In genomic region chr17:24638840-24639239, GRCm38 (mm10) we compare ENCODE assay signal across 9 mouse cellular contexts. TPM values are rescaled to one million over a fixed set of nuclear protein-coding genes. Genes with fewer than 3 reads are reported as not detected.
DNase-seq lines count a peak whose midpoint lies in the region; ATAC-seq and TF ChIP-seq lines count a peak whose summit lies in the region.
"Had no signal": no experiment of that assay in that cellular context is flagged by ENCODE, and none has a peak within 500 bp of the region (broad histone marks: within the 10 kb centered on the region; RNA-seq: fewer than 3 reads in every experiment).

No protein-coding gene starts in this region.

- WGBS in midbrain, embryonic 10.5 days, result 79% methylated on average over 9 of the region's 9 CpGs
- 76% methylated on average over 9 of the region's 9 CpGs for WGBS in midbrain, embryonic 16.5 days
- 69% methylated on average over 9 of the region's 9 CpGs for WGBS in hindbrain, embryonic 13.5 days
- WGBS in limb, embryonic 14.5 days, result 33% methylated on average over 9 of the region's 9 CpGs

- H3K9me3 ChIP-seq in midbrain, embryonic 10.5 days (replicated peaks), result no peaks in the 10 kb centered on the region
- no peaks in the 10 kb centered on the region for H3K9me3 ChIP-seq in midbrain, embryonic 16.5 days (replicated peaks; ENCODE audit: control insufficient read depth, low read length, poor library complexity, severe bottlenecking)
- H3K9me3 ChIP-seq in hindbrain, embryonic 13.5 days, result no peaks in the 10 kb centered on the region
- no peaks in the 10 kb centered on the region for H3K9me3 ChIP-seq in limb, embryonic 14.5 days (ENCODE audit: control insufficient read depth, low read length)
- H3K9me3 ChIP-seq: liver, embryonic 15.5 days had no signal

- no peak for ATAC-seq in midbrain, embryonic 16.5 days
- ATAC-seq in hindbrain, embryonic 13.5 days (ENCODE audit: low FRiP score), result no peak
- peak; percentile 57; the same call in 1 of the 2 replicates for ATAC-seq in limb, embryonic 14.5 days (ENCODE audit: low FRiP score, low read depth)
- no peak for ATAC-seq in erythroblast, adult 5-6 weeks (replicated peaks; ENCODE audit: low FRiP score, poor library complexity, severe bottlenecking)

- peaks cover 25% of the 10 kb centered on the region; the same call in 1 of the 2 replicates for H3K36me3 ChIP-seq in midbrain, embryonic 10.5 days
- H3K36me3 ChIP-seq in midbrain, embryonic 16.5 days (ENCODE audit: control insufficient read depth, insufficient read depth, low read length), result 0 out of 2 replicates have a peak, but pooled peaks cover 8% of the 10 kb centered on the region
- H3K36me3 ChIP-seq in hindbrain, embryonic 13.5 days, result peaks cover 20% of the 10 kb centered on the region
- peaks cover 41% of the 10 kb centered on the region for H3K36me3 ChIP-seq in limb, embryonic 14.5 days (ENCODE audit: control insufficient read depth, insufficient read depth, low read length)
- H3K36me3 ChIP-seq: liver, embryonic 15.5 days had no signal

- H3K4me2 ChIP-seq in midbrain, embryonic 16.5 days (ENCODE audit: low read length), result no peak overlapping the region
- H3K4me2 ChIP-seq in hindbrain, embryonic 13.5 days, result no peak overlapping the region
- H3K4me2 ChIP-seq in limb, embryonic 14.5 days (replicated peaks; ENCODE audit: low read depth, low read length, severe bottlenecking), result peak overlapping the region; percentile 39; the same call in 1 of the 2 replicates
- H3K4me2 ChIP-seq: liver, embryonic 15.5 days had no signal

- H3K4me1 ChIP-seq in midbrain, embryonic 10.5 days, result peaks cover 19% of the 10 kb centered on the region
- no peaks in the 10 kb centered on the region for H3K4me1 ChIP-seq in midbrain, embryonic 16.5 days (ENCODE audit: control insufficient read depth, insufficient read depth, low read length)
- H3K4me1 ChIP-seq in hindbrain, embryonic 13.5 days (replicated peaks), result peaks cover 4% of the 10 kb centered on the region; the same call in 1 of the 2 replicates
- H3K4me1 ChIP-seq in limb, embryonic 14.5 days (ENCODE audit: control insufficient read depth, insufficient read depth, low read length), result peaks cover 29% of the 10 kb centered on the region

- no peak for TF ChIP-seq POLR2A in limb, embryonic 14.5 days (IDR thresholded peaks at IDR 0.05; ENCODE audit: borderline replicate concordance, extremely low read depth, insufficient read depth, insufficient read length)

- H3K27me3 ChIP-seq in midbrain, embryonic 10.5 days (ENCODE audit: low read depth, poor library complexity, severe bottlenecking), result no peaks in the 10 kb centered on the region
- no peaks in the 10 kb centered on the region for H3K27me3 ChIP-seq in midbrain, embryonic 16.5 days (ENCODE audit: control insufficient read depth, insufficient read depth, low read depth, low read length)
- H3K27me3 ChIP-seq in hindbrain, embryonic 13.5 days, result no peaks in the 10 kb centered on the region
- H3K27me3 ChIP-seq in limb, embryonic 14.5 days (ENCODE audit: control insufficient read depth, insufficient read depth, low read length), result no peaks in the 10 kb centered on the region
- H3K27me3 ChIP-seq: liver, embryonic 15.5 days had no signal

- H3K9ac ChIP-seq in midbrain, embryonic 16.5 days (ENCODE audit: low read depth, low read length), result no peak overlapping the region
- no peak overlapping the region for H3K9ac ChIP-seq in hindbrain, embryonic 13.5 days
- peak overlapping the region; percentile 45; the same call in 1 of the 2 replicates for H3K9ac ChIP-seq in limb, embryonic 14.5 days (ENCODE audit: low read depth, low read length, severe bottlenecking)
- H3K9ac ChIP-seq: liver, embryonic 15.5 days had no signal

- no peak overlapping the region for H3K4me3 ChIP-seq in midbrain, embryonic 10.5 days
- H3K4me3 ChIP-seq in midbrain, embryonic 16.5 days (ENCODE audit: low read depth, low read length), result no peak overlapping the region
- no peak overlapping the region for H3K4me3 ChIP-seq in hindbrain, embryonic 13.5 days
- H3K4me3 ChIP-seq in limb, embryonic 14.5 days (replicated peaks; ENCODE audit: low read length), result no peak overlapping the region
- H3K4me3 ChIP-seq: liver, embryonic 15.5 days had no signal

- no peak for DNase-seq in midbrain, embryonic 10.5 days (ENCODE audit: low spot score)
- DNase-seq in limb, embryonic 14.5 days (ENCODE audit: low spot score), result peak; percentile 39
- peak; percentile 84 for DNase-seq in testis, postnatal 10 days (ENCODE audit: low spot score)
- no peak for DNase-seq in embryo, embryonic 9.5 days (ENCODE audit: extremely low spot score)
- DNase-seq in frontal cortex, postnatal 10 days (ENCODE audit: low spot score in 2 of 2), result no peak

- 0 out of 2 replicates have a peak overlapping the region, but pooled peaks have one; percentile 47 for H3K27ac ChIP-seq in midbrain, embryonic 10.5 days (replicated peaks)
- no peak overlapping the region for H3K27ac ChIP-seq in midbrain, embryonic 16.5 days (ENCODE audit: low read length)
- peak overlapping the region; percentile 67; the same call in 1 of the 2 replicates for H3K27ac ChIP-seq in hindbrain, embryonic 13.5 days
- H3K27ac ChIP-seq in limb, embryonic 14.5 days (replicated peaks; ENCODE audit: low read depth, low read length), result peak overlapping the region; percentile 94
- H3K27ac ChIP-seq: liver, embryonic 15.5 days had no signal

RNA-seq across cellular contexts. Expression of gene Nthl1, which starts 6.4 kb away (rescaled TPM):
- 25.2 and 25.3 TPM in 2 replicates for polyA plus RNA-seq in midbrain, embryonic 10.5 days (2016; fragmentation: Nextera tagmentation; extraction: Ambion mirVana)
- 9.8 and 10.0 TPM in 2 replicates for polyA plus RNA-seq in midbrain, embryonic 16.5 days (2015; fragmentation: Nextera tagmentation; extraction: Ambion mirVana)
- polyA plus RNA-seq in hindbrain, embryonic 13.5 days (2015; fragmentation: Nextera tagmentation; extraction: Ambion mirVana), result 8.2 and 8.8 TPM in 2 replicates
- 28.5 and 30.0 TPM in 2 replicates for polyA plus RNA-seq in limb, embryonic 14.5 days (2012; rRNA removed)
- 17.8 and 21.5 TPM in 2 replicates for polyA plus RNA-seq in limb, embryonic 14.5 days (2014; fragmentation: Nextera tagmentation; extraction: Ambion mirVana)
- 1.0 TPM in 1 of 2 replicates, not detected in the other for total RNA-seq in erythroblast, adult 5-6 weeks (2015; ENCODE audit: low replicate concordance)
- 0.56 and 0.85 TPM in 2 replicates for total RNA-seq in erythroblast, adult 5-6 weeks (2017; ENCODE audit: low replicate concordance)

RNA-seq across cellular contexts. Expression of gene Tsc2, which starts 6.4 kb away (rescaled TPM):
- polyA plus RNA-seq in midbrain, embryonic 10.5 days (2016; fragmentation: Nextera tagmentation; extraction: Ambion mirVana), result 62.7 and 79.2 TPM in 2 replicates
- polyA plus RNA-seq in midbrain, embryonic 16.5 days (2015; fragmentation: Nextera tagmentation; extraction: Ambion mirVana), result 72.4 and 85.0 TPM in 2 replicates
- 67.9 and 76.0 TPM in 2 replicates for polyA plus RNA-seq in hindbrain, embryonic 13.5 days (2015; fragmentation: Nextera tagmentation; extraction: Ambion mirVana)
- polyA plus RNA-seq in limb, embryonic 14.5 days (2012; rRNA removed), result 162 and 199 TPM in 2 replicates
- polyA plus RNA-seq in limb, embryonic 14.5 days (2014; fragmentation: Nextera tagmentation; extraction: Ambion mirVana), result 62.9 and 70.6 TPM in 2 replicates
- 16.3 and 75.9 TPM in 2 replicates for total RNA-seq in erythroblast, adult 5-6 weeks (2015; ENCODE audit: low replicate concordance)
- total RNA-seq in erythroblast, adult 5-6 weeks (2017; ENCODE audit: low replicate concordance), result 8.6 and 9.0 TPM in 2 replicates

RNA-seq across cellular contexts. Expression of gene Slc9a3r2, which starts 11.3 kb away (rescaled TPM):
- polyA plus RNA-seq in midbrain, embryonic 10.5 days (2016; fragmentation: Nextera tagmentation; extraction: Ambion mirVana), result 30.2 and 33.2 TPM in 2 replicates
- 43.3 and 43.7 TPM in 2 replicates for polyA plus RNA-seq in midbrain, embryonic 16.5 days (2015; fragmentation: Nextera tagmentation; extraction: Ambion mirVana)
- 32.7 and 34.3 TPM in 2 replicates for polyA plus RNA-seq in hindbrain, embryonic 13.5 days (2015; fragmentation: Nextera tagmentation; extraction: Ambion mirVana)
- polyA plus RNA-seq in limb, embryonic 14.5 days (2012; rRNA removed), result 56.2 and 65.0 TPM in 2 replicates
- 60.1 and 71.5 TPM in 2 replicates for polyA plus RNA-seq in limb, embryonic 14.5 days (2014; fragmentation: Nextera tagmentation; extraction: Ambion mirVana)
- 0.38 TPM in 1 of 2 replicates, not detected in the other for total RNA-seq in erythroblast, adult 5-6 weeks (2015; ENCODE audit: low replicate concordance)
- 0.56 and 1.8 TPM in 2 replicates for total RNA-seq in erythroblast, adult 5-6 weeks (2017; ENCODE audit: low replicate concordance)

RNA-seq across cellular contexts. Expression of gene Npw, which starts 19.4 kb away (rescaled TPM):
- not detected in 2 replicates for polyA plus RNA-seq in midbrain, embryonic 10.5 days (2016; fragmentation: Nextera tagmentation; extraction: Ambion mirVana)
- polyA plus RNA-seq in midbrain, embryonic 16.5 days (2015; fragmentation: Nextera tagmentation; extraction: Ambion mirVana), result 0.36 and 0.90 TPM in 2 replicates
- not detected in 2 replicates for polyA plus RNA-seq in hindbrain, embryonic 13.5 days (2015; fragmentation: Nextera tagmentation; extraction: Ambion mirVana)
- polyA plus RNA-seq in limb, embryonic 14.5 days (2012; rRNA removed), result 0.47 and 0.58 TPM in 2 replicates
- polyA plus RNA-seq in limb, embryonic 14.5 days (2014; fragmentation: Nextera tagmentation; extraction: Ambion mirVana), result 0.33 and 0.41 TPM in 2 replicates
- total RNA-seq in erythroblast, adult 5-6 weeks (2015; ENCODE audit: low replicate concordance), result not detected in 2 replicates
- total RNA-seq in erythroblast, adult 5-6 weeks (2017; ENCODE audit: low replicate concordance), result not detected in 2 replicates

RNA-seq across cellular contexts. Expression of gene Zfp598, which starts 30.6 kb away (rescaled TPM):
- 21.7 and 24.3 TPM in 2 replicates for polyA plus RNA-seq in midbrain, embryonic 10.5 days (2016; fragmentation: Nextera tagmentation; extraction: Ambion mirVana)
- 19.7 and 20.3 TPM in 2 replicates for polyA plus RNA-seq in midbrain, embryonic 16.5 days (2015; fragmentation: Nextera tagmentation; extraction: Ambion mirVana)
- 17.7 and 17.8 TPM in 2 replicates for polyA plus RNA-seq in hindbrain, embryonic 13.5 days (2015; fragmentation: Nextera tagmentation; extraction: Ambion mirVana)
- polyA plus RNA-seq in limb, embryonic 14.5 days (2012; rRNA removed), result 91.4 and 112 TPM in 2 replicates
- polyA plus RNA-seq in limb, embryonic 14.5 days (2014; fragmentation: Nextera tagmentation; extraction: Ambion mirVana), result 29.9 and 31.8 TPM in 2 replicates
- 3.7 and 7.9 TPM in 2 replicates for total RNA-seq in erythroblast, adult 5-6 weeks (2015; ENCODE audit: low replicate concordance)
- total RNA-seq in erythroblast, adult 5-6 weeks (2017; ENCODE audit: low replicate concordance), result 4.0 and 4.3 TPM in 2 replicates

Comparison
In these comparisons a context has a peak if more than half of its experiments do, and no peak if none do; other contexts are left out.
1. DNase-seq: peak in limb, embryonic 14.5 days (single experiment) and testis, postnatal 10 days (single experiment); none in midbrain, embryonic 10.5 days (single experiment), embryo, embryonic 9.5 days (single experiment) and frontal cortex, postnatal 10 days (0 of 2).